Mouse (Mus musculus): ENCODE measurements around the gene Slc1a7. TPM values are rescaled to one million over a fixed set of nuclear protein-coding genes. Genes with fewer than 3 reads are reported as not detected.
A peak's percentile ranks its signal among the peaks of the same experiment; 100 is the strongest.

The Slc1a7 gene
- total and polyA plus RNA-seq, 3 experiments, result 0.21 to 1.9 (median 0.32) TPM

- Histone ChIP-seq H3K4me1 (ENCODE audit: control insufficient read depth, insufficient read depth, low read length) (peaks cover 2% of the 10 kb centered on the region; the same call in 1 of the 2 replicates), H3K4me3 (no peak overlapping the region), H3K36me3 (ENCODE audit: control insufficient read depth, insufficient read depth, low read length) (no peaks in the 10 kb centered on the region), H3K27ac (no peak overlapping the region), H3K79me2 (replicated peaks; ENCODE audit: control insufficient read depth, insufficient read depth, low read length) (no peaks in the 10 kb centered on the region), H3K27me3 (ENCODE audit: control insufficient read depth, insufficient read depth, low read length) (no peaks in the 10 kb centered on the region), H3K9ac (ENCODE audit: low read depth, low read length) (no peak overlapping the region)
- intact Hi-C loops (cut with DNase I), result no loop called here
- peak; percentile 81; the same call in 1 of the 2 replicates for TF ChIP-seq EP300 (IDR thresholded peaks at IDR 0.05; ENCODE audit: insufficient read depth, low read depth, low read length)
- TF ChIP-seq POLR2A (IDR thresholded peaks at IDR 0.05; ENCODE audit: insufficient read depth, low read depth, low read length), result peak; percentile 17; the same call in 1 of the 2 replicates
- no peak for TF ChIP-seq CTCF (IDR thresholded peaks at IDR 0.05)
- DNase-seq, result peak; percentile 74 to 78
- 60% methylated on average over 5 of the region's 5 CpGs for WGBS
Measured at GRCm38 (mm10) chr4:108024641-108025040, 56.5 kb downstream of the Slc1a7 start.

GRCm38 (mm10) chr4:108025269-108025668, 57.1 kb downstream of the Slc1a7 start:
- intact Hi-C loops (cut with DNase I), result no loop called here
- DNase-seq, result peak; percentile 35 to 37
- WGBS, result 20% methylated on average over 10 of the region's 10 CpGs
- H3K4me1 ChIP-seq (ENCODE audit: control insufficient read depth, insufficient read depth, low read length), result no peaks in the 10 kb centered on the region
- no peaks in the 10 kb centered on the region for H3K79me2 ChIP-seq (replicated peaks; ENCODE audit: control insufficient read depth, insufficient read depth, low read length)
- H3K9ac ChIP-seq (ENCODE audit: low read depth, low read length), result no peak overlapping the region
- H3K4me3 ChIP-seq, result no peak overlapping the region
- H3K27me3 ChIP-seq (ENCODE audit: control insufficient read depth, insufficient read depth, low read length), result no peaks in the 10 kb centered on the region
- no peak overlapping the region for H3K27ac ChIP-seq
- no peaks in the 10 kb centered on the region for H3K36me3 ChIP-seq (ENCODE audit: control insufficient read depth, insufficient read depth, low read length)
- TF ChIP-seq EP300 (IDR thresholded peaks at IDR 0.05; ENCODE audit: insufficient read depth, low read depth, low read length), result no peak
- no peak for TF ChIP-seq POLR2A (IDR thresholded peaks at IDR 0.05; ENCODE audit: insufficient read depth, low read depth, low read length)
- no peak for TF ChIP-seq CTCF (IDR thresholded peaks at IDR 0.05)

- Histone ChIP-seq H3K4me1 (ENCODE audit: control insufficient read depth, insufficient read depth, low read length) (peaks cover 2% of the 10 kb centered on the region), H3K27ac (no peak overlapping the region), H3K27me3 (ENCODE audit: control insufficient read depth, insufficient read depth, low read length) (peaks cover 2% of the 10 kb centered on the region; the same call in 1 of the 2 replicates), H3K36me3 (ENCODE audit: control insufficient read depth, insufficient read depth, low read length) (no peaks in the 10 kb centered on the region), H3K4me3 (no peak overlapping the region), H3K79me2 (replicated peaks; ENCODE audit: control insufficient read depth, insufficient read depth, low read length) (no peaks in the 10 kb centered on the region), H3K9ac (ENCODE audit: low read depth, low read length) (no peak overlapping the region)
- TF ChIP-seq CTCF (IDR thresholded peaks at IDR 0.05), result no peak
- TF ChIP-seq EP300 (IDR thresholded peaks at IDR 0.05; ENCODE audit: insufficient read depth, low read depth, low read length), result no peak
- TF ChIP-seq POLR2A (IDR thresholded peaks at IDR 0.05; ENCODE audit: insufficient read depth, low read depth, low read length), result no peak
- DNase-seq, result no peak
- 56% methylated on average over 3 of the region's 3 CpGs for WGBS
- intact Hi-C loops (cut with DNase I), result no loop called here
Measured at GRCm38 (mm10) chr4:108026193-108026592, 58.1 kb downstream of the Slc1a7 start.

GRCm38 (mm10) chr4:108030888-108031501, 62.9 kb downstream of the Slc1a7 start:
- H3K9ac ChIP-seq (ENCODE audit: low read depth, low read length), result peak overlapping the region; percentile 80
- peaks cover 4% of the 10 kb centered on the region for H3K4me1 ChIP-seq (ENCODE audit: control insufficient read depth, insufficient read depth, low read length)
- intact Hi-C loops (cut with DNase I), result no loop called here
- peak overlapping the region; percentile 68 for H3K4me3 ChIP-seq
- H3K27ac ChIP-seq, result peak overlapping the region; percentile 77
- TF ChIP-seq POLR2A (IDR thresholded peaks at IDR 0.05; ENCODE audit: insufficient read depth, low read depth, low read length) (no peak), EP300 (IDR thresholded peaks at IDR 0.05; ENCODE audit: insufficient read depth, low read depth, low read length) (no peak), CTCF (IDR thresholded peaks at IDR 0.05) (no peak)
- WGBS, result 21% methylated on average over 22 of the region's 22 CpGs
- DNase-seq, result no peak
- peaks cover 2% of the 10 kb centered on the region; the same call in 1 of the 2 replicates for H3K27me3 ChIP-seq (ENCODE audit: control insufficient read depth, insufficient read depth, low read length)
- no peaks in the 10 kb centered on the region for H3K79me2 ChIP-seq (replicated peaks; ENCODE audit: control insufficient read depth, insufficient read depth, low read length)
- no peaks in the 10 kb centered on the region for H3K36me3 ChIP-seq (ENCODE audit: control insufficient read depth, insufficient read depth, low read length)

GRCm38 (mm10) chr4:108031502-108032351, 63.6 kb downstream of the Slc1a7 start:
- Histone ChIP-seq H3K4me3 (peak overlapping the region; percentile 68), H3K9ac (ENCODE audit: low read depth, low read length) (peak overlapping the region; percentile 80), H3K4me1 (ENCODE audit: control insufficient read depth, insufficient read depth, low read length) (peaks cover 4% of the 10 kb centered on the region), H3K27ac (peak overlapping the region; percentile 77), H3K79me2 (replicated peaks; ENCODE audit: control insufficient read depth, insufficient read depth, low read length) (no peaks in the 10 kb centered on the region), H3K36me3 (ENCODE audit: control insufficient read depth, insufficient read depth, low read length) (no peaks in the 10 kb centered on the region), H3K27me3 (ENCODE audit: control insufficient read depth, insufficient read depth, low read length) (peaks cover 2% of the 10 kb centered on the region; the same call in 1 of the 2 replicates)
- intact Hi-C loops (cut with DNase I), result no loop called here
- DNase-seq, result peak; percentile 77 to 78
- WGBS, result 1% methylated on average over 76 of the region's 86 CpGs
- TF ChIP-seq POLR2A (IDR thresholded peaks at IDR 0.05; ENCODE audit: insufficient read depth, low read depth, low read length), result no peak
- TF ChIP-seq EP300 (IDR thresholded peaks at IDR 0.05; ENCODE audit: insufficient read depth, low read depth, low read length), result no peak
- TF ChIP-seq CTCF (IDR thresholded peaks at IDR 0.05), result no peak
